Mouse (Mus musculus) heart, adult 11 months (tissue): ENCODE data around the gene Ccdc73.
"Not testable (repeated sequence)": the region's sequence is repeated elsewhere in the genome, so short reads cannot be mapped to it uniquely, and the experiment has no call there.

Source experiments
- DNase-seq: peaks from one replicate; pipeline ENCODE4 v3.0.0; 2022

The Ccdc73 gene

GRCm38 (mm10) chr2:104878794-104879193, 11.2 kb downstream of the Ccdc73 start:
- DNase-seq: no peak

GRCm38 (mm10) chr2:104886109-104886508, 18.5 kb downstream of the Ccdc73 start:
- no peak for DNase-seq

GRCm38 (mm10) chr2:104887331-104887730, 19.7 kb downstream of the Ccdc73 start:
- not testable (repeated sequence) for DNase-seq

GRCm38 (mm10) chr2:104887882-104888566, 20.4 kb downstream of the Ccdc73 start:
- DNase-seq: peak; percentile 87

- no peak for DNase-seq
Observed at GRCm38 (mm10) chr2:104899975-104900374, 32.4 kb downstream of the Ccdc73 start.

- DNase-seq: no peak
Observed at GRCm38 (mm10) chr2:104915709-104916108, 48.1 kb downstream of the Ccdc73 start.

GRCm38 (mm10) chr2:104964492-104964891, 96.9 kb downstream of the Ccdc73 start:
- peak; percentile 87 for DNase-seq

- DNase-seq: peak; percentile 56
Observed at GRCm38 (mm10) chr2:104981712-104982111, 114.1 kb downstream of the Ccdc73 start.

- peak; percentile 16 for DNase-seq
Observed at GRCm38 (mm10) chr2:104985796-104986195, 118.2 kb downstream of the Ccdc73 start.

GRCm38 (mm10) chr2:104988974-104989373, 121.4 kb downstream of the Ccdc73 start:
- DNase-seq: peak; percentile 36

GRCm38 (mm10) chr2:104994436-104994835, 126.8 kb downstream of the Ccdc73 start:
- peak; percentile 11 for DNase-seq

- DNase-seq: no peak
Observed at GRCm38 (mm10) chr2:104996201-104996600, 128.6 kb downstream of the Ccdc73 start.

- peak; percentile 87 for DNase-seq
Observed at GRCm38 (mm10) chr2:105007236-105007635, 139.6 kb downstream of the Ccdc73 start.

- DNase-seq: no peak
Observed at GRCm38 (mm10) chr2:105016192-105016966, 148.8 kb downstream of the Ccdc73 start.

GRCm38 (mm10) chr2:105016967-105017287, 149.3 kb downstream of the Ccdc73 start, which contains the start of gene Eif3m:
TSS of gene Eif3m (minus strand) at chr2:105017080.
- DNase-seq: peak; percentile 99

GRCm38 (mm10) chr2:105017802-105018201, 150.2 kb downstream of the Ccdc73 start:
- no peak for DNase-seq

GRCm38 (mm10) chr2:105019457-105019856, 151.9 kb downstream of the Ccdc73 start:
- no peak for DNase-seq

GRCm38 (mm10) chr2:105021256-105021655, 153.7 kb downstream of the Ccdc73 start:
- DNase-seq: no peak

- DNase-seq: no peak
Observed at GRCm38 (mm10) chr2:105021836-105022235, 154.2 kb downstream of the Ccdc73 start.

GRCm38 (mm10) chr2:105023031-105023615, 155.5 kb downstream of the Ccdc73 start:
- DNase-seq: peak; percentile 94

GRCm38 (mm10) chr2:105023815-105024214, 156.2 kb downstream of the Ccdc73 start:
- no peak for DNase-seq

- DNase-seq: not testable (repeated sequence)
Observed at GRCm38 (mm10) chr2:105025610-105026009, 158.0 kb downstream of the Ccdc73 start.

GRCm38 (mm10) chr2:105026950-105027695, 159.5 kb downstream of the Ccdc73 start:
- DNase-seq: no peak
